Mouse (Mus musculus) heart, postnatal 4 days (tissue): ENCODE measurements around the gene Eea1. TPM values are rescaled to one million over a fixed set of nuclear protein-coding genes. Genes with fewer than 3 reads are reported as not detected.
"Not testable (repeated sequence)": the region's sequence is repeated elsewhere in the genome, so short reads cannot be mapped to it uniquely, and the experiment has no call there.

Experiments used
- DNase-seq: peaks from one replicate; pipeline ENCODE4 v3.0.0; 2021
- total RNA-seq, 2 experiments: library from RNA; stranded (reverse); gene quantifications; 2 replicates each; pipeline ENCODE4 v1.2.3; 2021

The Eea1 gene
- 10 to 100 TPM; 35.5 to 39.9 TPM for total RNA-seq

GRCm38 (mm10) chr10:95940046-95940900 lies at the start of gene Eea1:
Gene Eea1, plus strand, starts transcription at chr10:95940650.
- peak; percentile 95 for DNase-seq

GRCm38 (mm10) chr10:95891214-95891960 lies 49.1 kb upstream of the Eea1 start:
- no peak for DNase-seq

- DNase-seq: no peak
Observed at GRCm38 (mm10) chr10:95892132-95892531, 48.3 kb upstream of the Eea1 start.

- DNase-seq: no peak
Observed at GRCm38 (mm10) chr10:95893291-95893932, 47.0 kb upstream of the Eea1 start.

- DNase-seq: peak; percentile 13
Observed at GRCm38 (mm10) chr10:95894036-95894855, 46.2 kb upstream of the Eea1 start.

GRCm38 (mm10) chr10:95894856-95895386 lies 45.5 kb upstream of the Eea1 start:
- DNase-seq: peak; percentile 72

GRCm38 (mm10) chr10:95898471-95899154 lies 41.8 kb upstream of the Eea1 start:
- peak; percentile 43 for DNase-seq

- no peak for DNase-seq
Observed at GRCm38 (mm10) chr10:95904668-95905067, 35.8 kb upstream of the Eea1 start.

GRCm38 (mm10) chr10:95909246-95909909 lies 31.1 kb upstream of the Eea1 start:
- no peak for DNase-seq

- DNase-seq: no peak
Observed at GRCm38 (mm10) chr10:95911016-95911415, 29.4 kb upstream of the Eea1 start.

GRCm38 (mm10) chr10:95914434-95915174 lies 25.8 kb upstream of the Eea1 start:
- DNase-seq: no peak

GRCm38 (mm10) chr10:95918716-95919115 lies 21.7 kb upstream of the Eea1 start:
- DNase-seq: no peak

- no peak for DNase-seq
Observed at GRCm38 (mm10) chr10:95923263-95924217, 16.9 kb upstream of the Eea1 start.

- not testable (repeated sequence) for DNase-seq
Observed at GRCm38 (mm10) chr10:95933631-95934030, 6.8 kb upstream of the Eea1 start.

GRCm38 (mm10) chr10:95940901-95941767 lies 684 bp downstream of the Eea1 start:
- no peak for DNase-seq

GRCm38 (mm10) chr10:95941768-95942425 lies 1.4 kb downstream of the Eea1 start:
- no peak for DNase-seq

GRCm38 (mm10) chr10:95945086-95945485 lies 4.6 kb downstream of the Eea1 start:
- DNase-seq: no peak
